Mouse (Mus musculus) urinary bladder, postnatal 4 days (tissue): ENCODE measurements around the gene Crk.
"Not testable (repeated sequence)": the region's sequence is repeated elsewhere in the genome, so short reads cannot be mapped to it uniquely, and the experiment has no call there.

Source experiments
- DNase-seq, 2 experiments: peaks; one replicate each; pipeline ENCODE4 v3.0.0; 2021 to 2022; ENCODE audit warnings: low spot score in 2 of 2

Gene Crk

GRCm38 (mm10) chr11:75684956-75685355, 5.9 kb downstream of the Crk start:
- DNase-seq, result no peak

DNA sequence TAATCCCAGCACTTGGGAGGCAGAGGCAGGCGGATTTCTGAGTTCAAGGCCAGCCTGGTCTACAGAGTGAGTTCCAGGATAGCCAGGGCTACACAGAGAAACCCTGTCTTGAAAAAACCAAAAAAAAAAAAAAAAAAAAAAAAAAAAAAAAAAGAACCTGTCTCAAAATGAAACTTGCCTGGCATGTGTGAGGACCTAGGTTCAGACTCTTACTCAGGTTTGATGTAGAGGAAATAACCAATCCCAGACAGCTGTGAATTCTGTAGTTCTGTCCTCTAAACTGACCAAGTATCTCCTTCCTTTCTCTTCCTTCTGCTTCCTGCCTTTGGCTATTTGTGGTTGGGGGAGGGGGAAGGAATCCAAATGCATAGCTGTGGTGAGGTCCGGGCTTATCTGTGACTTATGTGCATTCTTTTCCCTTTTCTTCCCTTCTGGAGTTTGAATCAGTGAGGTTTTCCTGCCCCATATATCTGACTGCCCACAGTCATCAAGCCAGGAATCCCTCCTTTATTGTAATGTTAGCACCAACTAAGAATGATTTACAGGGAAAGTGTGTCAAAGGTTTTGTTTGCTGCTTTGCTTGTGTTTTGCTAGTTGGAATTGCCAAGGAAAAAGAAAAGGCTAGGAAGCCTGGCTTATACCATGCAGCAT, 8.4 kb downstream of the Crk start:
- DNase-seq, result no peak

- DNase-seq, result no peak
Observed at GRCm38 (mm10) chr11:75688132-75688531, 9.1 kb downstream of the Crk start.

- DNase-seq, result no peak
Observed at GRCm38 (mm10) chr11:75689977-75690376, 10.9 kb downstream of the Crk start.

DNA sequence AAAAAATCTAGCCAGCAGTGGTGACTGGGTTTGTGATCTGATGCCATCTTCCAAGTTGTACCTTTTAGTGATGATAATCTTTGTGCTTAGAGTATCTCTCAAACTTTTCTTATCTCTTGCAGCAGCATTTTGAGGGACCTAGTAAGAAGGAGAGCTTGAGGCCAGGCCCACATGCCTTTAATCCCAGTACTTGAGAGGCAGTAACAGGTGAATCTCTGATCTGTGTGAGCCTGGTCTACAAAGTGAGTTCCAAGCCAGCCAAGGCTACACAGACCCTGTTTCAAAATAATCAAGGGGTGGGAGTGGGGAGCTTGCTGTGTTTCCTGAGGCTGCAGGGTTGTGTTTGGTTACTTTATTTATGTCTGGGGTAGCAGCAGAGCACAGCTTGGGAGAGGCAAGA, 12.0 kb downstream of the Crk start:
- no peak for DNase-seq

GRCm38 (mm10) chr11:75693570-75693969, 14.5 kb downstream of the Crk start:
- DNase-seq, result no peak

- DNase-seq, result not testable (repeated sequence)
Observed at GRCm38 (mm10) chr11:75697464-75697863, 18.4 kb downstream of the Crk start.

DNA sequence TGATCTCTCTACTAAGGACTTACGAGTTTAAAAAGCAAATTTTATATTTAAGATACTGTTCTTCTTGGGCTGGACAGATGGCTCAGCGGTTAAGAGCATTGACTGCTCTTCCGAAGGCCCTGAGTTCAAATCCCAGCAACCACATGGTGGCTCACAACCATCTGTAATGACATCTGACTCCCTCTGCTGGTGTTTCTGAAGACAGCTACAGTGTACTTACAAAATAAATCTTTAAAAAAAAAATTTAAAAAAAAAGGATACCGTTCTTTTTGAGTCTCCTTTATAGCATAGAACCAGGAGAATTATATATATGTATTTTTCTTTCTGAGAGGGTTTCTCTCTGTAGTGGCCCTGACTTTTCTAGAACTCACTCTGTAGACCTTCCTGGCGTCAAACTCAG, 21.5 kb downstream of the Crk start:
- DNase-seq, result no peak

GRCm38 (mm10) chr11:75702761-75703160, 23.7 kb downstream of the Crk start:
- DNase-seq, result no peak

GRCm38 (mm10) chr11:75703748-75704147, 24.7 kb downstream of the Crk start:
- DNase-seq, result no peak

DNA sequence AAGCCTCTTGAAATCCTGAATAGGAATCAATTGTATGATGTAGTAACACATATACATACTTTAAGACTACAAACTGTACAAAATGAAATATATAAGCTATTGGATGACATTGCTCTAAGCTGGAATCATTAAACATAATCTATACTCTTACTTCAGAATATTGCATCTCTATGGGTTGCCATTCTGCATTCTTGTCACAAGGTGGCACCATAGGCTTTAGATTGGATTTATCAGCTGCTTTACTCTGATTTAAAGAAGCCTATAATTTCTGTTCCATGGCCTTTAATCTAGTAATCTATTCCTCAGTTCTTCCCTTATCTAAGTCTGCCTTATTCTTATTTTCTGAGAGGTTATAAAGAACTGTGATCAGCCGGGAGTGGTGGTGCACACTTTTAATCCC, 34.9 kb downstream of the Crk start:
- no peak for DNase-seq

- no peak for DNase-seq
Observed at GRCm38 (mm10) chr11:75715556-75715955, 36.5 kb downstream of the Crk start.

DNA sequence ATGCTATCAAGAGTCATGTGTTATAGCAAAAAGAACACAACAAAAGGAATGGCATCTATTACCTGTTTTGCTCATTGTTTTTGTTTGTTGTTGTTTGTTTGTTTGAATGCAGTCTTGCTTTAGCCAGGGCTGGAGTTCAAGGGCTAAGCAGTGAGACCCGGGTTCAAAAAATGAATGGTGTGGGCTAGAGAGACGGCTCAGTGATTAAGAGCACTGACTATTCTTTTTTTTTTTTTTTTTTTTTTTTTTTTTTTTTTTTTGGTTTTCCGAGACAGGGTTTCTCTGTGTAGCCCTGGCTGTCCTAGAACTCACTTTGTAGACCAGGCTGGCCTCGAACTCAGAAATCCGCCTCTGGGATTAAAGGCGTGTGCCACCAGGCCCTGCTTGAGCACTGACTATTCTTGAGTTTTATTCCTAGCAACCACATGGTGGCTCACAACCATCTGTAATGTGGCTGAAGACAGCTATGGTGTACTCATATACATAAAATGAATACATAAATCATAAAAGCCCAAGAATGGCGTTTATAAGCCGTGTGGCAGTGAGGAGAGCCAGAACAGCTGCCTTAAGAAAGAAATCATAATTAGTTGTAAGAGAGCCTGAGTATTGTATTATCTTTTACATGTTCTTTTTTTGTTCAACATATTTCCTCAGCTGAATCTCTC, 37.7 kb downstream of the Crk start:
- DNase-seq, result no peak

- DNase-seq, result no peak
Observed at GRCm38 (mm10) chr11:75722339-75722738, 43.3 kb downstream of the Crk start.

GRCm38 (mm10) chr11:75727168-75727567, 48.1 kb downstream of the Crk start:
- DNase-seq, result no peak

DNA sequence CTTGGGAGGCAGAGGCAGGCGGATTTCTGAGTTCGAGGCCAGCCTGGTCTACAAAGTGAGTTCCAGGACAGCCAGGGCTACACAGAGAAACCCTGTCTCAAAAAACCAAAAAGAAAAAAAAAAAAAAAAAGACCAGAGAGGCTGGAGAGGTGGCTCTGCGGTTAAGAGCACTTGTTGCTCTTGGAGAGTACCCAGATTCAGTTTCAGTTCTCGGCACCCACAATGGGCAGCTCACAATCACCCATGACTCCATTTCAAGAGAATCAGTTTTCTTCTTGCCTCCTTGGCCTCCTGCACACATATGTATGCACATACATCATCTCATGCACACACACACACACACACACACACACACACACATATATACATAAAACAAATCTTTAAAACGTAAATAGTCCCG, 48.6 kb downstream of the Crk start:
- DNase-seq, result not testable (repeated sequence)

DNA sequence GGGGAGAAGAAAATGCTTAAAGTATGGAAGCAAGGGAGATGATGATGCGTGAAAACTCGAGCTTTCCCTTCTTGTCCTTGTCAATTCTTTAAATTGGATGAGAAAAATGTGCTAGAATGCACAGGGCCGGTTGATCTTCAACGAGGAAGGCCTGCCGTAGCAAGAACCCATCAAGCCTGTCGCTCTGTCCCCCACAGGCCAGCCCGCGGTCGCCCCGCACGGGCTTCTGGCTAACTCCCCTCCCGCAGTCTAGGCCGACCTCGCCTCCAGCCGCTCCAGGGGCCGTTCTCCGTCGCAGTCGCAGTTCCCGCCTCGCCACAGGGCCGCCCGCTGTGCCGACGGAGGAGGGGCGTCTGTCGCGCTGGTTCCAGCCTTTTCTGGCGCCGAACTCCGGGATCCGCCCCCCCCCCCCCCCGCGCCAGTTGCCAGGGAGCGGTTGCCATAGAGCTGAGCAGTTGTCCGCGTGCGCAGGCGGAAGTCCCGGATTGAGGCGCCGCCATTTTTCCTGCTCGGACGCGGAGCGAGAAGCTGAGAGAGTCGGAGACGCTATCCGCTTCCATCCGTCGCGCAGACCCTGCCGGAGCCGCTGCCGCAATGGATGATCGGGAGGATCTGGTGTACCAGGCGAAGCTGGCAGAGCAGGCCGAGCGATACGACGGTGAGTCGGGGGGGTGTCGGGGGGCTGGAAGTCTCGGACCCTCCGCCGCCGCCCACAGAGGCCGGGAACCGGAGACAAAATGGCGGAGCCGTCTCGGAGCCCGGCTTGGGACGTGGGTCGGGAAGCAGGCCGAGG, 53.6 kb downstream of the Crk start, which contains the start of gene Ywhae:
Gene Ywhae (plus strand): TSS at position 436 of the 793 bp plus-strand sequence.
- DNase-seq, result peak; percentile 87 to 93

- DNase-seq, result peak; percentile 68 to 78
Observed at GRCm38 (mm10) chr11:75733227-75733940, 54.3 kb downstream of the Crk start.

GRCm38 (mm10) chr11:75735462-75736252, 56.6 kb downstream of the Crk start:
- DNase-seq, result no peak

GRCm38 (mm10) chr11:75736978-75737377, 57.9 kb downstream of the Crk start:
- DNase-seq, result no peak

DNA sequence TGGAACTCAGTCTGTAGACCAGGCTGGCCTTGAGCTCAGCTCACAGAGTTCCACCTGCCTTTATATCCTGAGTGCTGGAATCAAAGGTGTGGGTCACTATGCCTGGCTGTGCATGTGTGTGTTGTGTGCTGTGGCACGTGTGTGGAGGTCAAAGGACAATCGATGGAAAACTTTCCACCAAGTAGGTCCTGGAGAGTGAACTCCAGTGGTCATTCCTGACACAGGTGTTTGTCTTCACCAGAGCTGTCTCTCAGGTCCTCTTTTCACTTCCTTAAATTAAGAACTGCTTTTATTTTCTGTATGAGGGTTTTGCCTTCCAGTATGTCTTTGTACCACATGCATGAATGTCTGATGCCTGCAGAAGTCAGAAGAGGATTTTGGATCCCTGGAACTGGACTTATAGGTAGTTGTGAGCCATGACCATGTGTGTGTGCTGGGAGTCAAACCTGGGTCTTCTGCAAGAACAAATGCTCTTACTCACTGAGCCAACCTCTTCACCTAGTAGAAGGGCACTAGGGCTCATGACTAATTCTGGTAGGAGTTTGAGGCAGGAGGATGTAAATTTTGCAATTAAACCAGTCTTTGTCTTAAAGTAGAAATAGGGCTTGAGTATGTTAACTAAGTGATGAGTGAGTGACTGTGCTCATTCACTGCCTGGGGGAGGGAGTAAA, 58.9 kb downstream of the Crk start:
- DNase-seq, result no peak
